Mouse (Mus musculus): Measurements from ENCODE around the gene Kcnt1.

Kcnt1 gene

DNA sequence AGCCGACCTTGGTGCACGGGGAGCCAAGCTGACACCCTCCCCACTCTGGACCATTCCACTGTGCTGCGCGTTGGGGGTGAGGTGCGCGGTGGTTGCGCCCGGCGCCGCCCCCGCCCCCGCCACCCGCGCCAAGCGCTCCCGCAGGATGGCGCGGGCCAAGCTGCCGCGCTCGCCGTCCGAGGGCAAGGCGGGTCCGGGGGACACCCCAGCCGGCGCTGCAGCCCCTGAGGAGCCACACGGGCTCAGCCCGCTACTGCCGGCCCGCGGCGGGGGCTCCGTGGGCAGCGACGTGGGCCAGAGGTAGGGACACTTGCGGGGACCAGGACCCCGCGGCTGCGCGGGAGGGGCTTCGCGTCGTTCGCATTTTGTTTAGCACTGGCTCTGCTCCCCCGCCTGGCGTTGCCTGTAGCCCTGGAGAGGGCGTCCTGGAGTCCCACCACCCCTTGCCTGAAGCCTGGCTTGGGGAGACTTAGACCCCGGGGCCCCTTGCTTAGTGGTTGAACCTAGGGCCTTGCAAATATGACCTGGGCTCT lies 14.3 kb downstream of the Kcnt1 start:
- no peak for DNase-seq (ENCODE audit: low spot score in 2 of 2)

DNA sequence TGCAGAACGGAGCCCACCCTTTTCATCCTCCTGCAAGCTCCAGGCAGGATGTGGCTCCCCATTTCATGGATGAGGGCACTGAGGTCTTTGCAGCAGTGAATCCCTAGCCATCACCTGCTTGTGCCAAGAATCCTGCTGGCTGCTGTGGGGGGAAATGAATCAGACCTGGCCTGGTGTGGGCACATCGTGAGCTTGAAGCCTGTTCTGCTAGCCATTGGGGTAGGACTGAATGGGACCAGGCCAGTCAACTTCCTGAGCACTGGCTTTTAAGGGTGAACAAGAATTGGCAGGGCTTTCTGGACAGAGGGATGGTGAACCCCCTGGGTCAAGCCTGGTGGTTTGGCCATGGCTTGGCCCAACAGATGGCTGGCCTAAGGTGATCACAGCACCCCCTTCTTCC lies 15.0 kb downstream of the Kcnt1 start:
- DNase-seq (ENCODE audit: low spot score in 2 of 2) = no peak

DNA sequence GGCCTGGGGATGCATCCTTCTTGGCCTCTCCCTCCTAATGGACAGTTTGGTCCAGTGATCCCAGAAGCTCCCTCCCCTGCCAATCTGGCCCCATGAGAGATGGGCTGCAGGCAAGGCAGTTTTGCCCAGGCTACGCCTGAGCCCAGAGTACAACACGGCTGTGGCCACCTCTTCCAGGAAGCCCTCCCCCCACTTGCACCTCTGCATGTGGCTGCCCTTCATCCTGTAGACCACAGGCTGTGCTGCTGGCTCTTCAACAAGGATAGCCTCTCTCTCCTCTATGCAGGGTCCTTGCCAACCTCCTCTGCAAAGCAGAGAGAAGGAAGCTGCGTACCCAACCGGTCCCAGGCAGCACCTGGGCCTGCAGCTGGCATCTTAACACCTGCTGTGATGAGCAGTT lies 15.5 kb downstream of the Kcnt1 start:
- no peak for DNase-seq (ENCODE audit: low spot score in 2 of 2)

DNA sequence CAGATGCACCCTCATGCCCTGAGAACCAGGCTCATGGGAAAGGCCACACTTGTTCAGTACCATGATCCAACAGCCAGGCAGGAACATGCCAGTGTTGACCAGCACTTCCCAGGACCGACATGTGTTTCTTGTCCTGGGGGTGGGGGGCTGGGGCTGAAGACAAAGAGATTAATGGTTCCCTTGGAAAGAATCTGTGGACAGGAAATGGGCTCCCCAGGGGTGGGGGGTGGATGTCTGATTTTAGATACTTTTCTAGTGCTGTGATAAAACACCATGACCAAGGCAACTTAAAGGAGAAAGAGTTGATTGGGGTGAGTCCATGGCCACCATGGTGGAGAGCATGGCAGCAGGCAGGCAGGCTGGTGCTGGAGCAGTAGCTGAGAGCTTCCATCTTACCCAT lies 18.7 kb downstream of the Kcnt1 start:
- DNase-seq (ENCODE audit: low spot score in 2 of 2) = no peak

DNA sequence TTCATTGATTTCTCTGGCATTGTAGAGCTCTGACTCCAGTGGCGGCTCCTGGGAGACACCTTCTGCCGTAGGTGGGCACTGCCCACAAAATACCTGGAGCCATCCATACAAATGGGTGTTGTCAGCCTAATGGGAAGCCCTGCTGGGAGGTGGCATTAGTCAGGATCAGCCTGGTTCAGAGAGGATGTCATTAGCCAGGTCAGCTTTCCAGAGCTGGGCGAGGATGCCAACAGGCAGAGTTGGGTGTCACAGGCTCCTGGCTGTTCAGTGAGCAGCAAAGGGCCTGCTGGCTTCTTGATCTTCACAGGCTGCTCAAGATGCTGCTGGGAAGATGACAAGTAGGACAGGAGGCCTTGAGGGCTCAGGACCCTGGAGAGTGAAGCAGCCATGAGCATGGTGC lies 21.2 kb downstream of the Kcnt1 start:
- DNase-seq (ENCODE audit: low spot score in 2 of 2) = no peak

DNA sequence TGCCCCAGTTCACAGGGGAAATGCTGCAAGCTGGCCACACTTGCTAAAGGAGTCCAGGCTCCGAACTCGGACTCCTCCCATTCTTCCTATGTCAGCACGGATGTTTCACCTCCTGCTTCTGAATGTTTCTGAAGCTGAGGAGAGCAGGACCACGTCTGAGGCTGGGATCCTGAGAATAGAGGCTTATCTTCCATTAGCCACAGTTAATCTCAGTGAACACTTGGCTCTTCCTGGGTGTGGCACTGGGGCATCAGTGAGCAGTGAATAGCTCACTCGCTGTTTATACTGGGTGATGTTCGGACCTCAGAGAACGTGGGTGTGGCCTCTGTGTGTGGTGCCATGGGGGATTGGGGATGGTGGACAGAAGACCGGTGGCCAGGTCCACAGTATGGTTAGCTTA lies 23.7 kb downstream of the Kcnt1 start:
- DNase-seq (ENCODE audit: low spot score in 2 of 2) = no peak

DNA sequence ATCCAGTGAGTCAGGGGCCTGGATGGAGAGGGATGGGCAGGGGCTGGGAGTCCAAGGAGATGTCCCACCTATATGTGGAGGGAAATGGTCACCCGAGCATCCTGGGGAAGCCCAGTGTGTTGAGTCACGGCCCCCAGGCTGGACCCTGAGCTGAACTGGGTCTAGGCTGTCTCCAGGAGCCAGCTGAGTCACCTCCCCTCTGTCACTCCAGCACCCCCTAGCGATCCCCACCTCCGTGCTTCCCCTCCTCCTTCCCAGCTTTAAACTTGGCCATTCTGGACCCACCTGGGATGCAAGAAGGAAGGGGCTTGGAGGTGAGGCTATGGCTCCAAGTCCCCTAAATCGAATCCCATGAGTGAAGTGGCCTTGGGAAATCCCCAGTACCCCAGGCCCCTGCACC lies 24.6 kb downstream of the Kcnt1 start:
- DNase-seq (ENCODE audit: low spot score in 2 of 2) = no peak

DNA sequence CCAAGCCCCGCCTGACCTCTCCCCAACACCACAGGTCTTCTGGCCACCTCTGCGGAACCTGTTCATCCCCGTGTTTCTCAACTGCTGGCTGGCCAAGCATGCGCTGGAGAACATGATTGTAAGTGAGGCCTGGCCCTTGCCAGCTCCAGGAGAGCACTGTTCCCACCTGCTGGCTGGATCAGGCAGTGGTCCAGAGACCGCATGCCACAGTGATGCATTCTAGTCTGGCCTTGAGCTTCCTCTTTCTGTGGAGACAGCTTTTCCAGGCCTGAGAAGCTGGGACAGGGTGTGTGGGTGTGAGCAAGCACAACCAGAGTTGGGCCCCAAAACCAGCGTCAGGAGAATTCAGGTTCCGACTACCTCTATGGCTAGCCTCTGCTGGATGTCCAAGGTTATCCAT lies 28.9 kb downstream of the Kcnt1 start:
- no peak for DNase-seq (ENCODE audit: low spot score in 2 of 2)

DNA sequence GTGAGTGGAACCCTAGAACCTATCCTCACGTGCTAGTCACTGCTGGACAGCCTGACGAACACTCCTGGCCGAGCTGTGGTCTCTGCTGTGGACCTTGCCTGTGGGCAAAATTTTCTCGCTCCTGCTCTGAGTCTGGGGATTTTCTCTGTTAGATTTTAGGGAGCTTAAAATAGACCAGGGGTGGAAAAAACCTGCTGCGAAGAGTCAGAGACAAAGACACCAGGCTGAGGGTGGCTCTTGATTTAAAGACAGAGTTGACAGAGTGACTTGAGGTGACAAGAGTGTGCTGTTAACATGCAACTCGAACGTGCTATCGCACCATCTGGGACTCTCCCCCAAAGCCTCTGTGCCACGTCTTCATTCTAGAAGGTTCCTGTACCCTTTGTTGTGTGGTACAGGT lies 35.4 kb downstream of the Kcnt1 start:
- DNase-seq (ENCODE audit: low spot score in 2 of 2) = no peak

DNA sequence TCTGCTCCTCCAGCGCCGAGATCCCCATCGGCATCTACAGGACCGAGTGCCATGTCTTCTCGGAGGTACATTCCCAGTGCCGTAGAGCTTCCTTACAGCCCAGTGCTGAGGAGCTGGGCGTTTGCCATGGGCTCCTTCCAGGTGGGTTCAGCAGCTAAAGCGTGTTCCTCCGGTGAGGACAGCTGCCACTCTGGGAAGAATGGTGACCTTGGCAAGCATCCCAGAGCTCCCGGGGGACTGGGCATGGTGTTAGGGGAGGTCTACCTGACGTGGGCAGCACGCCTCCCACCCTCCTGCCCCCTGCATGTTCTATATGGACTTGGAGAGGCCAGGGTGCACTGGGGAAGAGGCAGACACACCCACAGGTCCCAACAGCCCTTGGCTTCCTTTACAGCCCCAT lies 46.3 kb downstream of the Kcnt1 start:
- no peak for DNase-seq (ENCODE audit: low spot score in 2 of 2)

DNA sequence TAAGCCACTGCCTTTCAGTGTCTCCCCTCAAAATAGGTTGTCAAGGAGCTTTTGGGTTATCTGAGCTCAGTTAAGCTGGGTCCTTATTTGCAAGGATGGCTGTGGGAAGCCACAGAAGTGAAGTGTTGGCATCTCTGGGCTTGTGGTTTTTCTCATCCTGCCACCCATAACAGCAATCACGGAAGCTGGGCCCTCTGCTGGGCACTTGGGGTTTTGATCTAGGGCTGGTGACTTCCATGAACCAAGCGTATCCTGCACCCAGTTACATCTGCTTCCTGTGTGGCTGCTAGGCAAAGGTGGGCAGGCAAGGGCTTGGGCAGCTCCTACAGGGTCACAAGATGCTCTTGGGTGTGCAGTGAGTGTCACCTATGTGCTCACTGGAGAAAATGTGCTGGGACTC lies 49.7 kb downstream of the Kcnt1 start:
- DNase-seq (ENCODE audit: low spot score in 2 of 2) = peak in 1 of 2 experiments; percentile 11

DNA sequence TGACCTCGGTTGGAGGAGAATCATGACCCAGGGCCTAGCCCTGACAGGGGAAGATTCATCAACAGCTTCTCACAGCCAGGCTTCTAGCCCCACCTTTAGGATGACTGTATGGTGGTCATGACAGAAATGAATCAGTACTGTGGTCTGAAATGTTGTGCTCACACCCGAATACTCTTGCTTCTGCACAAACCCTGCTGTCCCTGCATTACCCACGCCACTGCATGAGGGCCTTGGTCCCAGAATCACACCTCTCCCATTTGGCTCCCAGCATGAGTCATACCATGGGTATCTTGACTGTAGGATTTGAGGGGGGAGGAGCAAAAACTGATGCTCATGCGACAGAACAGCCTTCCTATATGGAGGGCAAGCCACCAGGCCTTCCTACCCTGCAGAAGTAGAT lies 50.7 kb downstream of the Kcnt1 start:
- no peak for DNase-seq (ENCODE audit: low spot score in 2 of 2)

DNA sequence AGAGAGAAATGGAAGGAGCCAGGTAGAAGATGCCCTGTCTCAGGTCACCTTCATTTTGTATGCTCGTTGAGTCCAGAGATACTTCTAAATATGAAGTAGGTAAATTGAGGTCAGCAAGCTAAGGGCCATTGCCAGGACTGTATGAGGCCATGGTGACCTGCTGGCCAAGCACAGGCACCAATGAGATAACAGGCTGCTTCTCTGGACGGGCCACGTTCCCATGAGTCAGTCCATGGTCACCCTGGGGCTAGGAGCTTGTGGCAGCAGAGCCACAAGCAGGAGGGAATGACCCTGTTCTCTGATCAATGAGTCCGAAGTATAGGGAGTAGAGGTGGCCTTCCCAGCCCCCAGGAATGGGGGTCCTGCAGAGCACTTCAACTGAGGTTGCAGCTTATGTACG lies 51.3 kb downstream of the Kcnt1 start:
- no peak for DNase-seq (ENCODE audit: low spot score in 2 of 2)

DNA sequence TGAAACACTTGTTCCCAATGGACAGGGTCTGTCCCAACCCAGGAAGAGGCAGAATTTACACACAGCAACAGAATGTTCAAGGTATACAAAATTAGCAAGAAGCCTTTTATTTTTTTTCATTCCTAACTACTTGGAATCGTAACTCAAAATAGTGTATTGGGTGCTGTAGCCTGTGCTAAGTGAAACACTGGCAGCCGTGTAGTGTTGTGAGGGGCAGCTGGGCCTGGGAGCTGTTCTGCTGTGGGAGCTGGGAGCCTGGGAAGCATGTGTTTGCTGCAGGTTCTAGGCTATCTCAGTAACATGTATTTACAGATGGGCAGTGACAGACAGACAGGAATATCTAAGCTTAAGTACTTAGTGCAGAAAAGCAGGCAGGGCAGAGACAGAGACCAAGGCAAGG lies 54.9 kb downstream of the Kcnt1 start:
- no peak for DNase-seq (ENCODE audit: low spot score in 2 of 2)

DNA sequence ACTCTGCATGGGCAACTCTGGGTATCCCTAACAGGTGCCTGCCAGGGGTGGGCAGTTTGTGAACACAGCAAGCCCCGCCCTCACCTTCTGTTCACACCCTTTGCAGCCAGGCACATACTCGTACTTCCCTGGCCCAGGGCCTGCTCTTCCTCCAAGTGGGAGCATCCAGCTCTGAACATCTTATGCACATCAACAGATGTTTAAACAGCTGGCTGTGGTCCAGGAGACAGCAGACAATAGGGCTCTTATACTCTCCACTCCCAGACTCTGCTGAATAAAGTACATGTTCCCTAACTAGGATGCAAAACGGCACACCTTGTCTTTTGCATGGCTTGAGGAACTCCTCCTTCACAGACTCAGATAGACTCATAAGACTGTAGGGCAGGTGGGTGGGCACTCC lies 56.4 kb downstream of the Kcnt1 start:
- no peak for DNase-seq (ENCODE audit: low spot score in 2 of 2)

DNA sequence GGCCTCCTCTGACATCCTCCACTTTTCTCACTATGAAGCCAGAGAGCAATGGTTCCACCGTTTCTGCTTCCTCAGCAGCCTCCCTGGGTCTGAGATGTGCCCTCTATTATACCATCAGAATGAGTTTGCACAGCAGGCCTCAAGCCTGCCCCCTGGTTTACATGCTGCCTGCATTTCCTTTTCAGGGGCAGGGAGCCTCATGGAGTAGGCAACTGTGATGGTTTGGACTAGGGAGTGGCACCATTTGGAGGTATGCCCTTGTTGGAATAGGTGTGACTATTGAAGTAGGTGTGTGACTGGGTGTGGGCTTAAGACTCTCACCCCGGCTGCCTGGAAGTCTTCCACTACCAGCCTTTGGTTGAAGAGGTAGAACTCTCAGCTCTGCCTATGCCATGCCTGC lies 60.3 kb downstream of the Kcnt1 start:
- no peak for DNase-seq (ENCODE audit: low spot score in 2 of 2)

DNA sequence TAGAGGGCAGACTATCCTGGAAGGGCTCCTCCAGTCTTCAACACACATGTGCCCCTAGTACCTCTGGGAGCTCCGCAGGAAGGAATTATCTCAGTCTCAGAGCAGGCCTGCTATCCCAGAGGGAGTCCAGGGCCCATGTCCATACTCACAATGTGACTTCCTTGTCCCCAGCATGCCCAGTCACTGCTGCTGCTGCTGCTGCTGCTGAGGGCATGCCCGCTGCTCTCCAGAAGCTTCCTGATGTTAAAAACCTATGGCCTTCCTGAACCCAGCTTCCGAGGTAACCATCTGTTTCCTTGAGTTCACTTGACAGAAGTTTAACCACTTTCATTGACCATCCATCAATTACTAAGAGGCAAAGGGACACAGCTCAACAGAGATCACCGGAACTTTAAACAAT lies 61.4 kb downstream of the Kcnt1 start:
- DNase-seq (ENCODE audit: low spot score in 2 of 2) = no peak

DNA sequence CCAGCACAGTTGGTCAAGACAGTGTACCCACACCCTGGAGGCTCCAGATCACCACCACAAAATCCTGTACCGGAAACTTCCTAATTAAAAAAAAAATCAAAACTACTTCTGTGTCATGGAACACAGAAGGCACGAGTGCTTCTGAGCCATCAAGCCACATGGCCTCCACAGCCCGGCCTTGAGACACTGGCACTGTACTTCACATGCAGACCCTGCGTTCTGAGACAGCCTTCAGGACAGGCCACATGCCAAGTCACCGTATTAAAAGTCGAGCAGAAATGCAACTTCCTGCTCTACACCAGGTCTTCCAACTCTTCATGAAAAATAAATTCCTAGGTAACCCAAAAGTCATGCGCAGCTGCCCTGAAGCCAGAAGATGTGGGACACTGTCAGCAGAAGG lies 64.3 kb downstream of the Kcnt1 start:
- DNase-seq (ENCODE audit: low spot score in 2 of 2) = no peak

DNA sequence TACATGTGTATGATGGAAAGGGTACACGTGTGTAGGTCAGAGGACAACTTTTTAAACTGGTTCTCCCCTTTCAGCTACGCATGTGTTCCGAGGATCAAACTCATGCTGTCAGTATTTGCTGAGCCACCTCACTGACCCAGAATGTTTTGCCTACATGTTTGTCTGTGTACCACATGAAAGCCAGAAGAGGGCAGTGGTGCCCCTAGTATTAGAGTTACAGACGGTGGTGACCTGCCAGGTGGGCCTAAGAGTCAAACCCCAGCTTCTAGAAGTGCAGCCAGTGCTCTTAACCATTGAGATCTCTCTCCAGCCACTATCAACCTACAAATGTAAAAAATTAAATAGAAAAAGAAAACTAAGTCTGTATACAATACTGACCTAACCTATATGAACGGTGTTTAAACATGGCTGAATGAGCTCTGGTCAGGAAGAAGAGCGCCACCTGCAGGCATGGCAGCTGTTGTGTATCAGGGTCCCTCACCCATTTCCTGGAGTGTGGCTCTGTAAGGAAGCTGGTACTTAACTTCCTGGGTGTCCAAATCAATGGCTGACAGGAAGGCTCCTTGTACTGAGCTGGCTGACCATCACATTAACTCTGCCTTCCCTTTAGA lies 67.8 kb downstream of the Kcnt1 start:
- peak in 1 of 2 experiments; percentile 14 for DNase-seq (ENCODE audit: low spot score in 2 of 2)

DNA sequence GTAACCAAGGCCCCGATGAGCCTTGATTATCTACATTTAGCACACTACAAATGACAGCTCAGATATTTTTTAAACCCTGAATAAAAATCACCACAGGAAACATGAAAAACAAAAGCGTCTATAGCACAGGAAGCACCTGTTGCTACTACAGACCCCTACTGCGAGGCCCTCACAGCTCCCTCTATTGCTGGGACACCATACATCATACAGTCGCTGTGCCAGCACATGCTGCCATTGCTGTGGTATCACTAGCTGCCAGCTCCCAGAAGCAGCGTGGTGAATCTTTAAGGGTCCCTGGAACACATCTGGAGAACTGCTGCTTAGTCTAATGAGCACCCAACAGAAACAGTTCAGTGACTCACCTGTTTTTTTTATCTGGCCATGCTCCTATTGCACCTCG lies 77.0 kb downstream of the Kcnt1 start:
- no peak for DNase-seq (ENCODE audit: low spot score in 2 of 2)

DNA sequence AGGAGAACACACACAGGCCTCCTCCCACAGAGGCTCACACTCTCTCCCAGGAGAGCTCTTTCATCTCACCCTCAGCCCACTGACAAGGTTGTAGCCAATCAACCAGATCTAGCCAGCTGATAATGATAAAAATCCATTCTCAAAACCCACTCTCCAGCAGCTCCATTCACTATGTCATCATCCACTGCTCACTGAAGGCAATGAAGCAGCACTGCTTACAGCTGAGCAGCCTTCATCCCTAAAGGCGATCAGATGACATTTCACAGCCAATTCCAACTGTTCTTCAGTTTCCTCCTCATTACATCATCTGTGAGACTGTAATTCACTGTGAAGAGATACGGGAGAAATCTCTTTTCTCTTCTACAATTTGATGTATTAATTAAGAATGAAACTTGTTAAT lies 80.3 kb downstream of the Kcnt1 start:
- DNase-seq (ENCODE audit: low spot score in 2 of 2) = no peak

DNA sequence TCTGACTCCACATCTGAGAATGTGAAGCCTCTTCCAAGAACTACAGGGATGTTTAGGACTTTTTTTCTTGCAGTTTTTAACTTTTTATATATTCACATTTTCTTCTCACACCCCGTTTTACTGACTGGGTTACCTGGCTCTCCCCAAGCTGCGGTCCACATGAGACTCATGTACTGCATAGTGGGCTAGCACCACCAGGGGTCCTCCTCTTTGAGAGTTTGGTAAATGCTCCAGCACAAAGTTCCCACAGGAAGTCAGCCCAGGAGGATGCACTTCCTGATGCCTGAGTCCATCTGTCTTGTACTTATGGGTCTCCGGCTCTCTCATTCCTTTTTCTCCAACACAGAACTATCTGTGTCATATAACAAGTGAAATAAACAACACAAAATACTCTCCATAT lies 84.4 kb downstream of the Kcnt1 start:
- no peak for DNase-seq (ENCODE audit: low spot score in 2 of 2)

DNA sequence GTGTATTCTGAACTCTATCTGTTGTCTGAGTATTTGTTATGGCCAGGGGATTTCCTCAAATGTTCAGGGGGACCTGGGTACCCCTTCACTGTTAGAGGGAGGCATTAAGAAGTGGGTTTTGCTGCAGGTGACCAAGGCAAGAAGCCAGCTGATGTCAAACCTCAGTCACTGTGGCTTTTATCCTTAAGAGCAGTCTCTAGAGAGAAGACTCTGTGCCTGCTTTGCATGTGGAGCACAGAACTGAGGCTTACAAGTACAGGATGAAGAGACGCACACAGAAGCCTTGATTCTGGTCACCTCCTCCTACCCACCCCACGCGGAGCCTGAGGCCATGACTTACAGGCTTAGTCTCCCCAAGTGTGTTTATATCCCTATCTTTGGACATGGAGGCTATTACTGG lies 85.8 kb downstream of the Kcnt1 start:
- no peak for DNase-seq (ENCODE audit: low spot score in 2 of 2)
